Mouse (Mus musculus) embryonic fibroblast, embryonic 13.5 days (primary cell): Measurements from ENCODE around the gene Cbl. TPM values are rescaled to one million over a fixed set of nuclear protein-coding genes. Genes with fewer than 3 reads are reported as not detected.

ENCODE experiments used
- H3K27ac ChIP-seq: 2 replicates; pipeline ENCODE4 v1.5.1; 2012; ENCODE audit warnings: low read length, control low read depth, inconsistent platforms; ENCODE audit not compliant: insufficient read depth
- H3K4me1 ChIP-seq: 2 replicates; pipeline ENCODE4 v1.6.1; 2011; ENCODE audit warnings: low read length; ENCODE audit not compliant: control insufficient read depth, insufficient read depth
- H3K4me3 ChIP-seq: 2 replicates; pipeline ENCODE4 v1.5.1; 2011; ENCODE audit warnings: mild to moderate bottlenecking, control low read depth, low read length; ENCODE audit not compliant: insufficient read depth
- CTCF ChIP-seq: IDR thresholded peaks from 2 replicates; pipeline ENCODE4 v1.5.1; 2011; ENCODE audit warnings: mild to moderate bottlenecking, control low read depth, low read length, moderate library complexity, borderline replicate concordance; ENCODE audit not compliant: insufficient read depth
- POLR2A ChIP-seq: IDR thresholded peaks from 2 replicates; pipeline ENCODE4 v1.6.1; 2011; ENCODE audit warnings: low read depth, mild to moderate bottlenecking, control low read depth, low read length, moderate library complexity
- polyA plus RNA-seq: library from polyadenylated mRNA; stranded (reverse); fragments of >200 nt; gene quantifications from 2 replicates; pipeline ENCODE4 v1.2.4, GENCODE M21; 2011; ENCODE audit warnings: low read depth; ENCODE audit not compliant: missing spikeins, insufficient read length

Cbl gene
- polyA plus RNA-seq: 44.1 and 47.7 TPM in 2 replicates

- H3K4me1 ChIP-seq: peaks cover 9% of the 10 kb centered on the region; the same call in 1 of the 2 replicates
- H3K27ac ChIP-seq: peak within 1 kb of the TSS; percentile 90
- peak within 1 kb of the TSS; percentile 100 for H3K4me3 ChIP-seq
- TF ChIP-seq POLR2A (peak; percentile 78), CTCF (peak; percentile 70)
These were observed at the start of gene Cbl for GRCm38 (mm10) chr9:44233802-44234478. Cbl (minus strand) TSS chr9:44234049.

- no peak overlapping the region for H3K4me3 ChIP-seq
- H3K27ac ChIP-seq: no peak overlapping the region
- no peaks in the 10 kb centered on the region for H3K4me1 ChIP-seq
- TF ChIP-seq POLR2A (no peak), CTCF (no peak)
These were observed 49.3 kb upstream of the Cbl start for GRCm38 (mm10) chr9:44283183-44283582.

GRCm38 (mm10) chr9:44269973-44270372, 36.1 kb upstream of the Cbl start:
- H3K27ac ChIP-seq: no peak overlapping the region
- H3K4me3 ChIP-seq: no peak overlapping the region
- H3K4me1 ChIP-seq: peaks cover 5% of the 10 kb centered on the region; the same call in 1 of the 2 replicates
- TF ChIP-seq POLR2A (no peak), CTCF (no peak)

- H3K4me3 ChIP-seq: no peak overlapping the region
- H3K4me1 ChIP-seq: peaks cover 5% of the 10 kb centered on the region; the same call in 1 of the 2 replicates
- H3K27ac ChIP-seq: no peak overlapping the region
- no peak for TF ChIP-seq CTCF
- TF ChIP-seq POLR2A: no peak
These were observed 35.2 kb upstream of the Cbl start for GRCm38 (mm10) chr9:44269077-44269476.

GRCm38 (mm10) chr9:44268432-44268831, 34.6 kb upstream of the Cbl start, which contains the start of gene Nlrx1:
Nlrx1 (minus strand) TSS chr9:44268599.
- Histone ChIP-seq H3K4me1 (peaks cover 5% of the 10 kb centered on the region; the same call in 1 of the 2 replicates), H3K4me3 (peak within 1 kb of the TSS; percentile 31), H3K27ac (peak within 1 kb of the TSS; percentile 36; the same call in 1 of the 2 replicates)
- TF ChIP-seq CTCF (no peak), POLR2A (no peak)

GRCm38 (mm10) chr9:44268027-44268360, 34.1 kb upstream of the Cbl start:
- Histone ChIP-seq H3K27ac (peak overlapping the region; percentile 36; the same call in 1 of the 2 replicates), H3K4me1 (peaks cover 5% of the 10 kb centered on the region; the same call in 1 of the 2 replicates), H3K4me3 (peak overlapping the region; percentile 31)
- TF ChIP-seq POLR2A (0 out of 2 replicates have a peak, but pooled peaks have one; percentile 72), CTCF (peak; percentile 53; the same call in 1 of the 2 replicates)

- H3K27ac ChIP-seq: peak overlapping the region; percentile 36; the same call in 1 of the 2 replicates
- H3K4me1 ChIP-seq: peaks cover 5% of the 10 kb centered on the region; the same call in 1 of the 2 replicates
- no peak for TF ChIP-seq CTCF
- peak; percentile 45 for TF ChIP-seq POLR2A
- peak overlapping the region; percentile 31 for H3K4me3 ChIP-seq
These were observed 33.6 kb upstream of the Cbl start for GRCm38 (mm10) chr9:44267319-44268026.

GRCm38 (mm10) chr9:44266478-44267226, 32.8 kb upstream of the Cbl start:
- no peak overlapping the region for H3K27ac ChIP-seq
- TF ChIP-seq CTCF (no peak), POLR2A (no peak)
- H3K4me3 ChIP-seq: no peak overlapping the region
- peaks cover 5% of the 10 kb centered on the region; the same call in 1 of the 2 replicates for H3K4me1 ChIP-seq

- H3K4me1 ChIP-seq: no peaks in the 10 kb centered on the region
- H3K4me3 ChIP-seq: no peak overlapping the region
- no peak overlapping the region for H3K27ac ChIP-seq
- TF ChIP-seq POLR2A (no peak), CTCF (no peak)
These were observed 27.5 kb upstream of the Cbl start for GRCm38 (mm10) chr9:44261388-44261787.
